Mouse (Mus musculus) midbrain, embryonic 15.5 days (tissue): Measurements from ENCODE around the gene Ugt1a5. TPM values are rescaled to one million over a fixed set of nuclear protein-coding genes. Genes with fewer than 3 reads are reported as not detected.
"Not testable (repeated sequence)": the region's sequence is repeated elsewhere in the genome, so short reads cannot be mapped to it uniquely, and the experiment has no call there.

Source experiments
- ATAC-seq: fragments of 200-750 bp; cut with Nextera tagmentation; replicated peaks from 2 replicates; pipeline ENCODE4 v1.8.0; 2017; ENCODE audit warnings: moderate TSS enrichment
- H3K27ac ChIP-seq: fragments of 300-500 bp; sonication (generic); 2 replicates; pipeline ENCODE4 v1.5.1; 2015; ENCODE audit warnings: mild to moderate bottlenecking, inconsistent platforms
- H3K27me3 ChIP-seq: fragments of 300-500 bp; sonication (generic); replicated peaks from 2 replicates; pipeline ENCODE4 v1.6.1; 2015; ENCODE audit warnings: inconsistent platforms
- H3K36me3 ChIP-seq: fragments of 300-500 bp; sonication (generic); replicated peaks from 2 replicates; pipeline ENCODE4 v1.6.1; 2015; ENCODE audit warnings: inconsistent platforms
- H3K4me1 ChIP-seq: fragments of 300-500 bp; sonication (generic); 2 replicates; pipeline ENCODE4 v1.6.1; 2015; ENCODE audit warnings: inconsistent platforms
- H3K4me2 ChIP-seq: fragments of 300-500 bp; sonication (generic); 2 replicates; pipeline ENCODE4 v1.6.1; 2015; ENCODE audit warnings: inconsistent platforms, mild to moderate bottlenecking, moderate library complexity
- H3K4me3 ChIP-seq: fragments of 300-500 bp; sonication (generic); 2 replicates; pipeline ENCODE4 v1.5.1; 2015; ENCODE audit warnings: mild to moderate bottlenecking, inconsistent platforms
- H3K9ac ChIP-seq: fragments of 300-500 bp; sonication (generic); 2 replicates; pipeline ENCODE4 v1.6.1; 2015; ENCODE audit warnings: mild to moderate bottlenecking, inconsistent platforms
- H3K9me3 ChIP-seq: fragments of 300-500 bp; sonication (generic); 2 replicates; pipeline ENCODE4 v1.6.1; 2016; ENCODE audit warnings: inconsistent platforms
- WGBS: fragments of 180-500 bp; shearing (Covaris S2); methylation state at CpG from one replicate; pipeline ENCODE4 v1.1.7; 2015; ENCODE audit warnings: mixed read lengths; 5-methylcytosine and 5-hydroxymethylcytosine counted together
- polyA plus RNA-seq: library from polyadenylated mRNA; unstranded; fragments of >200 nt; fragmentation: Nextera tagmentation; extraction: Ambion mirVana; gene quantifications from 2 replicates; pipeline ENCODE4 v1.2.1, GENCODE M21; 2015

The Ugt1a5 gene
- not detected in 2 replicates for polyA plus RNA-seq

DNA sequence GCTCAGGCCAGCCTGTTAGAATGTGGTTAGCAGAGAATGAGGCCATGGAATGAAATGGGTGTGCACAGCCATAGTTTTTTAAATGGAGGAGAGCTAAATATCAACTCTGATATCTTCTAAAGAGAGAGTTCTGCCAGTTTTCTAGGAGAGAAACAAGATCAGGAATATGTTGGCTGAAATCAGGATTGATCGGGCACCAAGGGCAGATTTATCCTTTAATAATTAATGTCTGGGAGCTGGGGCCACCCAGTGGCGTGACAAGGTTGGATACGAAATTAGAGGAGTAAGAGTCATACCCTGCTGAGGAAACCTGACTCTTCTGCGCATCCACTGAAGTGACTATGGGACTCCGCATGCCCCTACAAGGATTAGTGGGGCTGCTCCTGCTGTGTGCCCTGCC is at the start of gene Ugt1a5:
TSS of gene Ugt1a5 (plus strand) at position 302 of the 400 bp plus-strand sequence.
- 82% methylated on average over 5 of the region's 5 CpGs for WGBS
- Histone ChIP-seq H3K4me1 (no peaks in the 10 kb centered on the region), H3K9me3 (no peaks in the 10 kb centered on the region), H3K4me3 (no peak within 1 kb of the TSS), H3K36me3 (no peaks in the 10 kb centered on the region), H3K9ac (no peak within 1 kb of the TSS), H3K27ac (no peak within 1 kb of the TSS), H3K27me3 (no peaks in the 10 kb centered on the region), H3K4me2 (no peak within 1 kb of the TSS)
- no peak for ATAC-seq

DNA sequence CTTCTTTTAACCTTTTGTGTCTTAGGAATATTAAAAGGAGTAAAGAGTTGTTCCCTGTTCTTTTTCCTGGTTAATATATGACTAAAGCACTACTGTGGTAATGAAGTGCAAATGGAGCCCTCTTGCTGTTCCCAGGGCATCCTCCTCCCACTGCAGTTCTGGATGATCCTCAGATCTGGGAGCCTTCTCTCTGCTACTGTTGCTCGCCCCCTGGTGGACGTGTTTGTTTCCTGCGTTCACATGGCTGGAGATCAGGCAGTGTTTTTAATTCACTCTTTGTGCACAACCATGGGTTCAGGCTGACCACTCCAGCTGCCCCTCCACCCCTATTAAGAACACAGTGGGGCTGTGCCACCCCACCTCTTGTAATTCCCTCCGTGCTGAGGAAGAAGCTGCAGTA is 45.3 kb upstream of the Ugt1a5 start:
- not testable (repeated sequence) for H3K9ac ChIP-seq, H3K4me1 ChIP-seq, ATAC-seq, H3K27ac ChIP-seq, H3K4me2 ChIP-seq, H3K4me3 ChIP-seq, H3K27me3 ChIP-seq, H3K9me3 ChIP-seq, H3K36me3 ChIP-seq
- 15% methylated on average over 4 of the region's 4 CpGs for WGBS

DNA sequence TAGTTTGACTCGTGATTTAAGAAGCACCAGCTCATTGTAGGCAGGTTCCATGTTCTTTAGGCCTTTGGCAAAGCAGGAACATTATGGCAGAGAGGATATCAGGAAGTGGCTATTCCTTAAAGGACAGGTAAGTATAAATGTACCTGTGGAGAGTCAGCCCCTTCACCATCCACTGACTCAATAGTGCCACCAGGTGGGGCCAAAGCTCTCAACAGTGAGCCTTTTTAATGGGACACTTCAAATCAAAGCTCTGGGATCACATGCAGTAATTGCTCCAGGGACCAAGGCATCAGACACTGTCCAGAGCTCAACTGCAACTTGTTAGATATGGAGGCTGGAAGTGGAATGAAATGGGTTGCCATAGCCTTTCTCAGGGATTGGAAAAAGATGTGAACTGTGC is 44.3 kb upstream of the Ugt1a5 start:
- not testable (repeated sequence) for H3K36me3 ChIP-seq, H3K9me3 ChIP-seq, H3K4me2 ChIP-seq, ATAC-seq, H3K27ac ChIP-seq, H3K4me3 ChIP-seq, H3K9ac ChIP-seq, H3K27me3 ChIP-seq, H3K4me1 ChIP-seq
- no CpG with 5 or more reads among the region's 1 CpGs for WGBS

DNA sequence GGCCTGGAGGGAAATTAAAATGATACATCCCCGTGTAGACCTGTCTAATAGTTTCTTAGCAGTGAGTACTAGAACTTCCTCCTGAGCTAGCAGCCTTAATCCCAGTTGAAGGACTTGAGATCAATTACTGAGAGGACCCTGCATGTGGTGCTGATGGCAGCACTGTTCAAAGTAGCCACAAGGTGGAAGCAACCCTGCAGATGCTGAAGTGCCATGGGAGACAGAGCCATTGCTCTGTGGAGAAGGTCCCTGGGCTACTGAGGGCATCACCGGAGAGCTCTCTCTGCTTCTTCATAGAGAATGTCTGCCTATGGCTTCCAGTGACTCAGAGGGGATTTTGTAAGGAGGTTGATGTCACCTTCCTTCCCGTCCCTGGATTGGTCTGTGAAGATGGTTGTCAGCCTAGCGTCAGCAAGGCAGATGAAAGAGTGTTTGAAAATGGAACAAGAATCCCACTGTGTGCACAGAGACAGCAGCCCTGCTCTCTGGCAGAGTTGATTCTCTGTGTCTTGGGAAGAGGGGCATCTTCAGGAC is 39.9 kb upstream of the Ugt1a5 start:
- H3K27ac ChIP-seq, H3K36me3 ChIP-seq, ATAC-seq, H3K4me2 ChIP-seq, H3K4me1 ChIP-seq, H3K4me3 ChIP-seq, H3K9me3 ChIP-seq, H3K27me3 ChIP-seq, H3K9ac ChIP-seq: not testable (repeated sequence)
- WGBS = 85% methylated on average over 4 of the region's 4 CpGs

DNA sequence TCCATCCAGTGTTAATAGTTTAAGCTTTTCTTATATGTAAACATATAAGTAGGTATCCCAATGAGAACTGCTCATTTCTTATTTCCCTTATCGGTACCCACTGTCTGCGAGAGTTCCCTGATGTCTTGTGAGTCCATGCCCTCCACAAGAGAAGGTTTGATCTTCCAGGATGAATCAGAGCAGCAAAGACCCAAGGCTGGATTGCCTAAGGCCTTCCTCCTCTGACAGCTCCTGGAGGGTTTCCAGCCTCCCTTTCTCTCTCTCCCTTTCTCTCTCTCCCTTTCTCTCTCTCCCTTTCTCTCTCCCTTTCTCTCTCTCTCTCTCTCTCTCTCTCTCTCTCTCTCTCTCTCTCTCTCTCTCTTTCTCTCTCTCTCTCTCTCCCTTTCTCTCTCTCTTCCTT is 36.7 kb upstream of the Ugt1a5 start:
- not testable (repeated sequence) for H3K36me3 ChIP-seq, H3K9ac ChIP-seq, ATAC-seq, H3K4me1 ChIP-seq, H3K27ac ChIP-seq, H3K4me3 ChIP-seq, H3K4me2 ChIP-seq, H3K27me3 ChIP-seq, H3K9me3 ChIP-seq
- 89% methylated on average over 2 of the region's 2 CpGs for WGBS

DNA sequence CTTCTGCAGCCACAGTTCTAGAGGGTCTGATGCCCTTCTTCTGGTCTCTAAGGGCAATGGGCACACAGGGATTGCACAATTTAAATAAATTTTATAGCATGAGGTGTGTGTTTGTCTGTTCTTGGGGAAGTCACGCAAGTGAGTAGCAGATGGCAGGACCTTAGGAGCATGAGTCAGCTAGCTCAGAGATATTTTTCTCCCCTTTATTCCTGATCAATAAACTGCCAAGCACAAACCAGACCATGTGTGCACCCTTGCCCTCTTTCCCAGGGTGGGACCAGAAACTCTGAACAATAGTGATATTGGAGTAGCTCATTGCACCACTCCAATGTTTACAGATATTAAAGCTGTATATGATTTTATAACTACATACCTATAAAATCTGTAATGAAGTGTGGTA is 35.6 kb upstream of the Ugt1a5 start:
- not testable (repeated sequence) for ATAC-seq, H3K27ac ChIP-seq
- WGBS = 95% methylated on average over 1 of the region's 1 CpGs

DNA sequence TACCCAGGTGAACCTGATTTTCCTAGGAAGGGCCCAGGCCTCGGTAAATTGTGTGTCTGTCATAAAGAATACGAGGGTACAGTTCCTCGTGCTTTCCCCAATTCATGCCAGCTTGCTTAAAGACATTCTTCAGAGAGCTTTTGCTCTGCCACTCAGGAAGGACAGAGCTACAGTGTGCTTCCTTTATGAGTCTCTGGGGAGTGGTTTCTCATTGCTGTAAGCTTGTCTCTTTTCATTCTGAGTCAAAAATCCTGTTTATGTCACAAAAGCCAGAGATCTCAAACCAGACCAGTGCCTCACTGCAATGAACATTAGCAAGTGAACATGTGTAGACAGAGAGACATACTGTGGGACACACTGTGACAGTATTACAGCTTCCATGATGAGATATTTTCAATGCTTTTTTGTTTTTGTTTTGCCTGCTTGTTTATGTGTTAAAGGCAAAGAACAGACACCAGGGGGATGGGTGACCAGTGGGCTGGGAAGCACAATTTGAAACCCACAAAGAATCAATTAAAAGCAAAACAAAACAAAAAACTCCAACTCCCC is 31.8 kb upstream of the Ugt1a5 start:
- Histone ChIP-seq H3K36me3 (no peaks in the 10 kb centered on the region), H3K9ac (no peak overlapping the region), H3K9me3 (no peaks in the 10 kb centered on the region), H3K4me3 (no peak overlapping the region), H3K4me2 (no peak overlapping the region), H3K27ac (0 out of 2 replicates have a peak overlapping the region, but pooled peaks have one; percentile 42), H3K4me1 (peaks cover 7% of the 10 kb centered on the region; the same call in 1 of the 2 replicates), H3K27me3 (no peaks in the 10 kb centered on the region)
- 43% methylated on average over 3 of the region's 3 CpGs for WGBS
- ATAC-seq = no peak

More for the DNA sequence above, 35.6 kb upstream of the Ugt1a5 start:
- H3K4me1 ChIP-seq, H3K9ac ChIP-seq, H3K4me3 ChIP-seq, H3K9me3 ChIP-seq, H3K27me3 ChIP-seq, H3K4me2 ChIP-seq, H3K36me3 ChIP-seq: not testable (repeated sequence)

DNA sequence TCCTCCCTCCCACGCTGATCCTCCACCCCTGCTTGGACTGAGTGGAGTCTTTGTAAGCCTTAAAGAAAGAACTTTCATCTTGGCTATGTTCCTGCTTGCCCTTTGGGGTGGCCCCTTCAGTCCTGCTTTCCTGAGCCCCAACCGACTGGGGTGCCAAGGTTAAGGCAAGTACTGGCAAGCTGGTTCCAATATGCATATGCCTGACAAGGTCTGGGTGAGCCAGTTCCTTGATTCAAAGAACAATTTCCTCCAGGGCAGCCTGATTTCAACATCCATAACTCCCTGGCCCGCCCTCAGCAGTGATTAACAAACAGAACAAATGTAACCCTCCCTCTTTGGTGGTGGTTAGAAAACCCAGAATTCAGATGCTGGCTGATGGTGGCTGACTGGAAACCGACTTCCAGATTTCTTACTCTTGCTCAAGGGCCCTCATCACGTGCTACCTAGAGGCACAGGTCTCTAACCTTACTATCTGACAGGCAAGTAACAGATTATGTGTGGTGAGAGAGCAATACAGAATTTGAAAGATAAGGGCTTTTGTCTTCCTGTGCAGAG is 31.3 kb upstream of the Ugt1a5 start, which contains the start of gene Ugt1a6a:
TSS of gene Ugt1a6a (plus strand) at position 353 of the 555 bp plus-strand sequence.
- not testable (repeated sequence) for H3K27me3 ChIP-seq, H3K9me3 ChIP-seq, H3K36me3 ChIP-seq, H3K4me1 ChIP-seq, H3K4me3 ChIP-seq, H3K4me2 ChIP-seq, ATAC-seq, H3K9ac ChIP-seq
- 48% methylated on average over 5 of the region's 5 CpGs for WGBS
- 0 out of 2 replicates have a peak within 1 kb of the TSS, but pooled peaks have one; percentile 42 for H3K27ac ChIP-seq

DNA sequence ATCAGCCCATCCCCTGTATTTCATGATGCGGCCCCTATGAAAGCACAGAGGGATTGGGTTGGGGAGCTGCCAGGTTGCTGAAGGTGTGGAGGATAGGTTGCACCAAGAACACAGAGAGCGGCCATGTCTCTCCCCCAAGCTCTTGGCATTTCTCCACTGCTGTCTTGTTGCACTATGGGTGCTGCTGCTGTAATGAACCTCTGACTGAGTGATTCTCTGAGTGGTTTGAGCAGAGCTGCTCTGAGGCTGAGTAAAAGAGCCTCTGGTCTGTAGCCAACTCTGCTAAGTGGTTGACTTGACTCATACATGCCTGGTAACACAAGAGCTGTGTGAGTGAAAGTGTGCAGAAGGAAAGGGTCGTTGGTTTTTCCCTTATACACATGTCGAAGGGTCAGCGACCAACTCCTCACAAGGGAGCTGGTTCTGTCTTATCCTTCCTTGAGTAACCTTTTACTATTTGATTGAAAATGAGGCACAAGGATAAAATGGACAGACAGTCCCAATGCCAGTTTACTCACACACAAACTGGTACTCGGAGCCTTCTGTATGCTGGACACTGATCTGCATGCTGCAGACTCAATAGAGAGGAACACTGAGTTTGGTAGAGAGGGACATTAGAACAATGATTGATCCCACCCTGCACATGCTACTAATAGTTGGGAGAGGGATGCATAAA is 30.4 kb upstream of the Ugt1a5 start:
- 94% methylated on average over 5 of the region's 6 CpGs for WGBS
- H3K27me3 ChIP-seq, H3K4me3 ChIP-seq, H3K9ac ChIP-seq, H3K4me1 ChIP-seq, H3K27ac ChIP-seq, H3K9me3 ChIP-seq, ATAC-seq, H3K4me2 ChIP-seq, H3K36me3 ChIP-seq: not testable (repeated sequence)

DNA sequence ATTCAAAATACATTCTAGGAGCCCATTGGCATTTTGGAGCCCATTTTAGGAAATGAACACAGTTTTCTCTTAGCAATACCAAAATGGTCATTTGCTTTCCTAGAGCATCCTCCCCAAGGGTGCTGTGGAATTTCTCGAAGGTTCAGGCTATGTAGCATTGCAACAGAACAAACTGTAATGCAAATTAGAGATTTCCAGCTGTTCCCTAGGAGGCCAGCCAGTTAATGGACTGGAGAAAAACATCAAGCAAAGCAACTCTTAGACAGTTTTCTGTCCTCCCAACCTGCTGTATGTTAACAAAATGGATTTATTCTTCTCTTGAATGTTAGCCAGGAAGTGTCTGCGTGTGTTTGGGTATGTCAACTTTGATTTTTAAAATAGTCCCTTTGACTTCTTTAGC is 29.2 kb upstream of the Ugt1a5 start:
- peaks cover 7% of the 10 kb centered on the region; the same call in 1 of the 2 replicates for H3K4me1 ChIP-seq
- no peak overlapping the region for H3K4me3 ChIP-seq
- no peak for ATAC-seq
- no peak overlapping the region for H3K9ac ChIP-seq
- 67% methylated on average over 2 of the region's 2 CpGs for WGBS
- H3K4me2 ChIP-seq = no peak overlapping the region
- no peak overlapping the region for H3K27ac ChIP-seq
- H3K9me3 ChIP-seq = no peaks in the 10 kb centered on the region
- H3K27me3 ChIP-seq = no peaks in the 10 kb centered on the region
- H3K36me3 ChIP-seq = no peaks in the 10 kb centered on the region

DNA sequence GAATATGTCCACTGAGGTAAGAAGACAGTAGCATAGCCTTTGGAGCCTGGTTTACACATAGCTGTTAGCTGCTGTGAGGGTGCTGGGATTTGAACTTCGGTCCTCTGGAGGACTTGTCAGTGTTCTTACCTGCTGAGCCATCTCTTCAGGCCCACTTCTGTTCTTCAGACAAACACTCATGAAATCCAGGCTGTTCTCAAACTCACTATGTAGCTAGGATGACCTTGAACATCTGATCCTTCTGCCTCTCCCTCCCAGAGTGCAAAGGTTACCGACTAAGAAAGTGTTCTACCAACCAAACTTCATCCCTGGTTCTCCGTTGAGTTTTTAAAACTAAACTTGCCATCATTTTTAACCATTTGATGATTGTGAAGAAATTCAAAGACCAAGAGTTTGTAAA is 28.5 kb upstream of the Ugt1a5 start:
- WGBS = 92% methylated on average over 3 of the region's 3 CpGs
- H3K9ac ChIP-seq = no peak overlapping the region
- H3K4me1 ChIP-seq = peaks cover 7% of the 10 kb centered on the region; the same call in 1 of the 2 replicates
- no peak overlapping the region for H3K27ac ChIP-seq
- no peaks in the 10 kb centered on the region for H3K27me3 ChIP-seq
- H3K4me3 ChIP-seq = no peak overlapping the region
- no peaks in the 10 kb centered on the region for H3K9me3 ChIP-seq
- ATAC-seq = no peak
- H3K36me3 ChIP-seq = no peaks in the 10 kb centered on the region
- no peak overlapping the region for H3K4me2 ChIP-seq

DNA sequence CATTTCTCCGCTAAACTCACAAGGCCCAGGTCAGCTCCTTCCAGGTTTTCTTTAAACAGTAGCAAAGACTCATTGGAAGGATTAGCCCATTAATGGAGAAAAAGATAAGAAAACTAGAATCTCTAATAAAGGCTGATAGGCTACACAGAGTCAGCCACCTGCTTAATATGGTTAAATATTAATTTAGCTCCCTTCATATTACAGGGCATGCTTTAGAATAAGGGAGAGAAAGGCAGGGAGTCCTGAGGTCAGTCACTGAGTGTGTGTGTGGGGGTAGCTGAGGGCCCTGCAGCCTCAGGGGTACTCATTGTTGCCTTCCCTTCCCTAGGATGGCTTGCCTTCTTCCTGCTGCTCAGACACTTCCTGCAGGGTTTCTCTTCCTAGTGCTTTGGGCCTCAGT is 27.7 kb upstream of the Ugt1a5 start:
- Histone ChIP-seq H3K36me3 (no peaks in the 10 kb centered on the region), H3K4me1 (peaks cover 7% of the 10 kb centered on the region; the same call in 1 of the 2 replicates), H3K4me3 (no peak overlapping the region), H3K27ac (no peak overlapping the region), H3K4me2 (no peak overlapping the region), H3K27me3 (no peaks in the 10 kb centered on the region), H3K9me3 (no peaks in the 10 kb centered on the region), H3K9ac (no peak overlapping the region)
- 90% methylated on average over 1 of the region's 1 CpGs for WGBS
- ATAC-seq = no peak
